Mouse (Mus musculus) heart, embryonic 14.5 days (tissue): ENCODE data around the gene Hist3h2a. TPM values are rescaled to one million over a fixed set of nuclear protein-coding genes. Genes with fewer than 3 reads are reported as not detected.

ENCODE experiments used
- ATAC-seq: fragments of 200-750 bp; cut with Nextera tagmentation; 2 replicates; pipeline ENCODE4 v1.8.0; 2017; ENCODE audit warnings: low read depth, moderate TSS enrichment; ENCODE audit not compliant: insufficient number of reproducible peaks, insufficient read depth, low FRiP score
- H3K27ac ChIP-seq, 2 experiments: fragments of 200-500 bp in 1 of 2; fragments of 300-500 bp in 1 of 2; sonication (generic) in 1 of 2; replicated peaks in 1 of 2; 2 replicates each; pipeline ENCODE4 v1.5.1; 2012 to 2014; ENCODE audit warnings: low read depth in 2 of 2, low read length in 2 of 2, control low read depth in 1 of 2, mild to moderate bottlenecking in 1 of 2, mixed read lengths in 1 of 2; ENCODE audit not compliant: control insufficient read depth in 1 of 2, insufficient read depth in 1 of 2
- H3K27me3 ChIP-seq: fragments of 300-500 bp; sonication (generic); 2 replicates; pipeline ENCODE4 v1.6.1; 2014; ENCODE audit warnings: mild to moderate bottlenecking, low read length, control low read depth; ENCODE audit not compliant: control insufficient read depth, insufficient read depth
- H3K36me3 ChIP-seq: fragments of 300-500 bp; sonication (generic); 2 replicates; pipeline ENCODE4 v1.6.1; 2014; ENCODE audit warnings: mild to moderate bottlenecking, control low read depth, low read length, mixed read lengths; ENCODE audit not compliant: control insufficient read depth, insufficient read depth
- H3K4me1 ChIP-seq, 2 experiments: fragments of 200-500 bp in 1 of 2; fragments of 300-500 bp in 1 of 2; sonication (generic) in 1 of 2; 2 replicates each; pipeline ENCODE4 v1.6.1; 2012 to 2014; ENCODE audit warnings: low read length in 2 of 2, control low read depth in 1 of 2, mixed read lengths in 1 of 2; ENCODE audit not compliant: control insufficient read depth in 2 of 2, insufficient read depth in 2 of 2
- H3K4me2 ChIP-seq: fragments of 300-500 bp; sonication (generic); 2 replicates; pipeline ENCODE4 v1.6.1; 2014; ENCODE audit warnings: mild to moderate bottlenecking, low read length
- H3K4me3 ChIP-seq, 2 experiments: fragments of 200-500 bp in 1 of 2; fragments of 300-500 bp in 1 of 2; sonication (generic) in 1 of 2; 2 replicates each; pipeline ENCODE4 v1.5.1; 2012 to 2014; ENCODE audit warnings: low read length in 2 of 2, mild to moderate bottlenecking in 2 of 2, control low read depth in 1 of 2, low read depth in 1 of 2, moderate library complexity in 1 of 2; ENCODE audit not compliant: control insufficient read depth in 1 of 2, insufficient read depth in 1 of 2
- H3K9ac ChIP-seq: fragments of 300-500 bp; sonication (generic); 2 replicates; pipeline ENCODE4 v1.6.1; 2014; ENCODE audit warnings: mild to moderate bottlenecking, low read length
- H3K9me3 ChIP-seq: fragments of 300-500 bp; sonication (generic); 2 replicates; pipeline ENCODE4 v1.6.1; 2016; ENCODE audit warnings: low read length, control low read depth; ENCODE audit not compliant: control insufficient read depth
- WGBS: fragments of 180-500 bp; shearing (Covaris S2); extraction: QIAGEN DNeasy Blood & Tissue Kit; methylation state at CpG from one replicate; pipeline ENCODE4 v1.1.7; 2014; 5-methylcytosine and 5-hydroxymethylcytosine counted together
- polyA plus RNA-seq: library from polyadenylated mRNA; unstranded; fragments of >200 nt; fragmentation: Nextera tagmentation; extraction: Ambion mirVana; gene quantifications from 2 replicates; pipeline ENCODE4 v1.2.1, GENCODE M21; 2014

Hist3h2a gene
- polyA plus RNA-seq, 1 experiment from 2014 or later = 40.8 TPM

DNA sequence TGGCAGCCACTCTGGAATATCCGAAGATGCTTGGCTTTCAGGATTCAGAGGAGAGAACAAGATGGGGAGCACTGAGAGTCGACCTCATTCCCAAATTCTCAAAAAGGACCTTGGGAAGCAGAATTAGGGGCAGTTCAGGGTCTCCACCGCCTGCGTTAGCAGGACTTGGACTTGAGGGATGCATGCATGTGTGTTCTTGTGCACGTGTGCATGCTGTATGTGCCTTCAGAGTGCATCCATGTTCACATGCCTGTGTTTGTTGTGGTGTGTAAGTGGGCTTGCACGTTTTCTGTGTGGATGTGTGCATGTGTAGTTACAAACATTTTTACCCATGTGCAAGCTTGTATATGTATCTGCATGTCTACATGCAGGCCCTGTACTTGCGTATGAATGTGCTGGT lies 9.7 kb downstream of the Hist3h2a start:
- H3K27me3 ChIP-seq = peaks cover 28% of the 10 kb centered on the region
- no peaks in the 10 kb centered on the region for H3K9me3 ChIP-seq
- WGBS = 83% methylated on average over 7 of the region's 7 CpGs
- H3K4me3 ChIP-seq = no peak overlapping the region
- H3K4me2 ChIP-seq = no peak overlapping the region
- H3K36me3 ChIP-seq = peaks cover 4% of the 10 kb centered on the region; the same call in 1 of the 2 replicates
- peaks cover 9 to 21% of the 10 kb centered on the region in 2 experiments for H3K4me1 ChIP-seq
- no peak for ATAC-seq
- no peak overlapping the region for H3K27ac ChIP-seq
- H3K9ac ChIP-seq = no peak overlapping the region

GRCm38 (mm10) chr11:58965001-58965760 lies 10.7 kb downstream of the Hist3h2a start:
- no peak overlapping the region for H3K9ac ChIP-seq
- H3K27me3 ChIP-seq = peaks cover 28% of the 10 kb centered on the region
- H3K4me2 ChIP-seq = no peak overlapping the region
- no peak overlapping the region for H3K4me3 ChIP-seq
- no peak for ATAC-seq
- H3K27ac ChIP-seq = no peak overlapping the region
- peaks cover 6% of the 10 kb centered on the region for H3K36me3 ChIP-seq
- H3K4me1 ChIP-seq = peaks cover 8 to 15% of the 10 kb centered on the region in 2 experiments; a peak in 3 of 4 replicates
- WGBS = 39% methylated on average over 12 of the region's 12 CpGs
- no peaks in the 10 kb centered on the region for H3K9me3 ChIP-seq

DNA sequence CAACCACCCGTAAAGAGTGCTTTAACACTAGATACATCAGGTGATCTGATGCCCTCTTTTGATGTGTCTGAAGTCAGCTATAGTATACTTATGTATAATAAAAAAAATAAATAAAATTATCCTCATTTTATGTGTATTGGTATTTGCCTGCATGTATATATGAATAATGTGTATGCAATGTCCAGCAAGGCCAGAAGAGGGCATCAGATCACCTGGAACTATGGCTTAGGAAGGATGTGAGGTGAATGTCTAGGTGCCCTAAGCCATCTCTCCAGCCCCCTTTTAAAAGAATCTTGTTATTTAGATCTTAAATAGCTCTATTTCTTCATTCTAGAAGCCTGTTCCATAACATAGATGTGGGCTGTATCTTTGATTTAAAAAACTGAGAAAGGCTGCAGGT lies 12.9 kb downstream of the Hist3h2a start:
- no peak overlapping the region for H3K4me2 ChIP-seq
- H3K27ac ChIP-seq = no peak overlapping the region
- no peaks in the 10 kb centered on the region for H3K9me3 ChIP-seq
- H3K36me3 ChIP-seq = peaks cover 28% of the 10 kb centered on the region
- no peak overlapping the region for H3K9ac ChIP-seq
- ATAC-seq = no peak
- no peak overlapping the region for H3K4me3 ChIP-seq
- 95% methylated on average over 1 of the region's 1 CpGs for WGBS
- peaks cover 8 to 22% of the 10 kb centered on the region in 2 experiments; a peak in 3 of 4 replicates for H3K4me1 ChIP-seq
- H3K27me3 ChIP-seq = peaks cover 12% of the 10 kb centered on the region; the same call in 1 of the 2 replicates

GRCm38 (mm10) chr11:58968551-58968950 lies 14.1 kb downstream of the Hist3h2a start:
- peaks cover 8 to 22% of the 10 kb centered on the region in 2 experiments; a peak in 3 of 4 replicates for H3K4me1 ChIP-seq
- H3K36me3 ChIP-seq = peaks cover 31% of the 10 kb centered on the region
- no peaks in the 10 kb centered on the region for H3K9me3 ChIP-seq
- H3K9ac ChIP-seq = no peak overlapping the region
- no peak for ATAC-seq
- H3K4me2 ChIP-seq = no peak overlapping the region
- H3K4me3 ChIP-seq = no peak overlapping the region
- 82% methylated on average over 7 of the region's 7 CpGs for WGBS
- H3K27me3 ChIP-seq = 0 out of 2 replicates have a peak, but pooled peaks cover 4% of the 10 kb centered on the region
- no peak overlapping the region for H3K27ac ChIP-seq

DNA sequence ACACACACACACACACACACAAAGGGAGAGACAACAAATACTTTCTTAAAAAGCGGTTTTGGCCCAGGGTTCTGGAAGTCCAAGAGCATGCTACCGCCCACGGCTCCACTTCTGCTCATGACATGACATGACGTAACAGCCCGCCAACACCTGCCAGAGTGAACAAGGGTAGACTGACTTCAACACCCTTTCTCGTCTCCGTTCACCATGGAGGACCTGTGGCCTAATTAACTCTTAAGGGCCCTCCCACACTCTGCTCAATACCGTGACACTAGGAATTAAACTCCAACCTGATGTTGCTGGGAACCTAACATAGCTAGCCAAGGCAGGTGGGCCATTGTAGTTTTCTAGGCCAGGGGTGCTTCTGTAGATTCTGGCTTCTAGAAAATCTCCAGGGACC lies 14.5 kb downstream of the Hist3h2a start:
- H3K4me3 ChIP-seq = no peak overlapping the region
- peaks cover 31% of the 10 kb centered on the region for H3K36me3 ChIP-seq
- no peak overlapping the region for H3K9ac ChIP-seq
- H3K27me3 ChIP-seq = no peaks in the 10 kb centered on the region
- peaks cover 6 to 22% of the 10 kb centered on the region in 2 experiments; a peak in 3 of 4 replicates for H3K4me1 ChIP-seq
- H3K9me3 ChIP-seq = no peaks in the 10 kb centered on the region
- no peak overlapping the region for H3K27ac ChIP-seq
- no peak for ATAC-seq
- H3K4me2 ChIP-seq = no peak overlapping the region
- WGBS = 56% methylated on average over 8 of the region's 8 CpGs

GRCm38 (mm10) chr11:58969659-58970058 lies 15.2 kb downstream of the Hist3h2a start:
- no peak for ATAC-seq

GRCm38 (mm10) chr11:58970831-58971530 lies 16.5 kb downstream of the Hist3h2a start:
- no peak overlapping the region for H3K4me3 ChIP-seq
- no peak overlapping the region for H3K4me2 ChIP-seq
- H3K9me3 ChIP-seq = no peaks in the 10 kb centered on the region
- H3K36me3 ChIP-seq = peaks cover 36% of the 10 kb centered on the region
- 84% methylated on average over 21 of the region's 21 CpGs for WGBS
- H3K27ac ChIP-seq = no peak overlapping the region
- no peak overlapping the region for H3K9ac ChIP-seq
- no peaks in the 10 kb centered on the region for H3K27me3 ChIP-seq
- no peak for ATAC-seq
- peaks cover 0 to 12% of the 10 kb centered on the region in 2 experiments; a peak in 2 of 4 replicates for H3K4me1 ChIP-seq

More at GRCm38 (mm10) chr11:58969659-58970058, 15.2 kb downstream of the Hist3h2a start:
- no peak overlapping the region for H3K9ac ChIP-seq
- no peak overlapping the region for H3K4me2 ChIP-seq
- H3K36me3 ChIP-seq = peaks cover 31% of the 10 kb centered on the region
- H3K27me3 ChIP-seq = no peaks in the 10 kb centered on the region
- H3K4me3 ChIP-seq = no peak overlapping the region
- WGBS = 73% methylated on average over 6 of the region's 6 CpGs
- no peaks in the 10 kb centered on the region for H3K9me3 ChIP-seq
- H3K27ac ChIP-seq = no peak overlapping the region
- peaks cover 6 to 21% of the 10 kb centered on the region in 2 experiments; a peak in 3 of 4 replicates for H3K4me1 ChIP-seq
